Mouse (Mus musculus): ENCODE results near the gene Kank1.

Kank1 gene

DNA sequence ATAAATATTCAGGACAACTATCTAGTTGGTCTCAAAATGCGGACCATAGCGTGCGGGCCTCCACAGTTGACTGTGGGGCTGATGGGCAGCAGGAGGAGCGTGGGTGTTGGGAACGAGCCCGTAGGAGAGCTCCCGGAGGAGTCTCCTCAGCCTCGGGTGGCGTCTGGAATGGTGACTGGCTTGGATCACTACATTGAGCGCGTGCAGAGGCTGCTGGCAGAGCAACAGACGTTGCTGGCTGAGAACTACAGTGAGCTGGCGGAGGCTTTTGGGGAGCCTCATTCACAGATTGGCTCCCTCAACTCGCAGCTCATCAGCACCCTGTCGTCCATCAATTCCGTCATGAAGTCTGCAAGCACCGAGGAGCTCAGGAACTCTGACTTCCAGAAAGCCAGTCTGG lies 174.6 kb downstream of the Kank1 start:
- peaks cover 33% of the 10 kb centered on the region for H3K4me1 ChIP-seq (replicated peaks; ENCODE audit: low read depth, low read length)
- 0 out of 2 replicates have a peak overlapping the region, but pooled peaks have one; percentile 7 for H3K4me3 ChIP-seq (replicated peaks; ENCODE audit: low read length)

DNA sequence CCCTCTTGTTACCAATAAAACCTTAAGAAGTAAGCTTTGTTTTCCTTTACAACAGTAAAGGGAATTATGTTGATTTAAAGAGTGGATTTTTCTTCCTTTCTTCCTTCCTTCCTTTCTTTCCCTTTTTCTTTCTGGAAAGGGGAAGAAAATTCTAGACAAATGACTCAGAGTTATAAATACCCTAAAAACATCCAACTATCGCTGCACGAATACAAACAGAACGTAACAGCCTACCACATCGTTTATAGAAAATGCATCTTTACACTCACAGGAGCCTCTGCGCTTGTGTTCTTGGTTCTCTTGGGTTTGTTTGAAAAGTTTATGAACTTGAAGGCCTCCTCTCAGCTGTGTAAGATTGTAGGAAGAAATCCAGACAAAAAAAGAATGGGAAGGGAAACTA lies 178.7 kb downstream of the Kank1 start:
- H3K9me3 ChIP-seq (ENCODE audit: low read length): no peaks in the 10 kb centered on the region
- peaks cover 13% of the 10 kb centered on the region for H3K4me1 ChIP-seq (replicated peaks; ENCODE audit: low read depth, low read length)
- H3K27me3 ChIP-seq (ENCODE audit: insufficient read depth, low read length): peaks cover 12% of the 10 kb centered on the region; the same call in 1 of the 2 replicates
- no peak overlapping the region for H3K4me3 ChIP-seq (replicated peaks; ENCODE audit: low read length)
- H3K36me3 ChIP-seq (ENCODE audit: insufficient read depth, low read length): peaks cover 15% of the 10 kb centered on the region
- TF ChIP-seq CTCF (conservative IDR thresholded peaks at IDR 0.05; ENCODE audit: low read length) (no peak), NANOG (IDR thresholded peaks at IDR 0.05; ENCODE audit: borderline replicate concordance, low read length) (no peak), POU5F1 (IDR thresholded peaks at IDR 0.05; ENCODE audit: borderline replicate concordance, low read length) (no peak)

More for the DNA sequence above, 174.6 kb downstream of the Kank1 start:
- peaks cover 27% of the 10 kb centered on the region for H3K36me3 ChIP-seq (ENCODE audit: insufficient read depth, low read length)
- no peak for TF ChIP-seq NANOG (IDR thresholded peaks at IDR 0.05; ENCODE audit: borderline replicate concordance, low read length)
- TF ChIP-seq CTCF (conservative IDR thresholded peaks at IDR 0.05; ENCODE audit: low read length): no peak
- no peak for TF ChIP-seq POU5F1 (IDR thresholded peaks at IDR 0.05; ENCODE audit: borderline replicate concordance, low read length)
- peaks cover 34% of the 10 kb centered on the region for H3K27me3 ChIP-seq (ENCODE audit: insufficient read depth, low read length)
- no peaks in the 10 kb centered on the region for H3K9me3 ChIP-seq (ENCODE audit: low read length)

DNA sequence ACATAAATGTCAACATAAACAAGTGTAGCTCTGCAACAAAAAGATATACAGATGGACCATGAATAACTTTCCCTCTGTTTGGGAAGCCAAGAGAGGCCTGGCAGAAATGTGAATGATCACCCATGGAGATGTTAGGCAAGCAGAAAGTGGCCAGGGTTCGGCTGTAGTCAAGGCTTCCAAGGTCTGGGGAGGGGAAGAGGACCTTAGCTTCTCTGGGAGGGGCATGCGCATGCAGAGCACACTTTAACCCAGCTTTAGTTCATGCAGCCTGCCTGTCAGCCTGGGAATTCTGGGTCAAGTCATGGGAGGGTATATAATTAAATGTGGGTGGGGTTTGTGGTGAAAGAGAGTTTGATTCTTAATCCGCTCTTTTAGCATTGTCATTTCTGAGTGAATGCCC lies 180.9 kb downstream of the Kank1 start:
- no peaks in the 10 kb centered on the region for H3K9me3 ChIP-seq (ENCODE audit: low read length)
- H3K27me3 ChIP-seq (ENCODE audit: insufficient read depth, low read length): no peaks in the 10 kb centered on the region
- no peak overlapping the region for H3K4me3 ChIP-seq (replicated peaks; ENCODE audit: low read length)
- peaks cover 3% of the 10 kb centered on the region; the same call in 1 of the 2 replicates for H3K4me1 ChIP-seq (replicated peaks; ENCODE audit: low read depth, low read length)
- H3K36me3 ChIP-seq (ENCODE audit: insufficient read depth, low read length): no peaks in the 10 kb centered on the region
- no peak for TF ChIP-seq NANOG (IDR thresholded peaks at IDR 0.05; ENCODE audit: borderline replicate concordance, low read length)
- TF ChIP-seq POU5F1 (IDR thresholded peaks at IDR 0.05; ENCODE audit: borderline replicate concordance, low read length): no peak
- TF ChIP-seq CTCF (conservative IDR thresholded peaks at IDR 0.05; ENCODE audit: low read length): no peak

DNA sequence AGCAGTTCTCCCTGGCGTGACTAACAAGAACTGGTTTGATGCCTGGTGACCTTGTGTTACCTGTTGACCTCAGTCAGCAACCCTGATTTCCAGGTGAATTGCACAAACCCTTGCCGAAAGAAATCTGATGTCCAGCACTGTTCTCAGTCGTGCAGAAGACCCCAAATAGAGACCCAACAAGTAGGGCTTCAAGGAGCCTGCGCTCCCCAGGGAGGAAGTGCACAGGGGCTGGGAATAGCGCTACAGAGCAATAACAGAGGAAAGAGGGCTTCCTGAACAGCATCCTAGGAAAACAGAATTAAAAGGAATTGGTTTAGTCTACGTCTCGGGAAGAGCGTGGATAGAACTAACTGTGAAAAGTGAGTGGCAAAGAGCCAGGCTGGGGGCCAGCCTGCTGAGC lies 183.2 kb downstream of the Kank1 start:
- H3K4me3 ChIP-seq (replicated peaks; ENCODE audit: low read length): no peak overlapping the region
- H3K4me1 ChIP-seq (replicated peaks; ENCODE audit: low read depth, low read length): peaks cover 3% of the 10 kb centered on the region; the same call in 1 of the 2 replicates
- no peaks in the 10 kb centered on the region for H3K9me3 ChIP-seq (ENCODE audit: low read length)
- TF ChIP-seq POU5F1 (IDR thresholded peaks at IDR 0.05; ENCODE audit: borderline replicate concordance, low read length): no peak
- no peak for TF ChIP-seq NANOG (IDR thresholded peaks at IDR 0.05; ENCODE audit: borderline replicate concordance, low read length)
- TF ChIP-seq CTCF (conservative IDR thresholded peaks at IDR 0.05; ENCODE audit: low read length): no peak
- no peaks in the 10 kb centered on the region for H3K36me3 ChIP-seq (ENCODE audit: insufficient read depth, low read length)
- no peaks in the 10 kb centered on the region for H3K27me3 ChIP-seq (ENCODE audit: insufficient read depth, low read length)

DNA sequence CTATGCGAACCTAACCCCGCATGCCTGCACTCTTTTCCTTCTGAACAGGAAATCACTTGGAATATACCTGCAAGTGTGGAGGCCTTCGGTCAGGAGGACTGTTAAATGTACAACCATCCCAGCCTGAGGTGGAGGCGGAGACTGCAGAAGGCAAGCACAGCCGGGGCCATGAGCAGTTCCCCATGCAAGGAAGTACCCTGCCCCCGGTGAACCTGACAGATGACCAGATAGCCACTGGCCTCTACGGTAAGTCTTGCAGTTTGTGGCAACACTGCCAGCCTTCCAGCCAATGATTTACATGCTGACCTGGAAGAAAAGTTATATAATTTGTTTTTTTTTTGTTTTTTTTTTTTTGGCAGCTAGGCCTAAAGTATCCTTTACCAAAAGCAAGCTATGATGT lies 185.3 kb downstream of the Kank1 start:
- H3K36me3 ChIP-seq (ENCODE audit: insufficient read depth, low read length): 0 out of 2 replicates have a peak, but pooled peaks cover 6% of the 10 kb centered on the region
- no peak overlapping the region for H3K4me3 ChIP-seq (replicated peaks; ENCODE audit: low read length)
- no peaks in the 10 kb centered on the region for H3K27me3 ChIP-seq (ENCODE audit: insufficient read depth, low read length)
- TF ChIP-seq CTCF (conservative IDR thresholded peaks at IDR 0.05; ENCODE audit: low read length): no peak
- TF ChIP-seq POU5F1 (IDR thresholded peaks at IDR 0.05; ENCODE audit: borderline replicate concordance, low read length): no peak
- TF ChIP-seq NANOG (IDR thresholded peaks at IDR 0.05; ENCODE audit: borderline replicate concordance, low read length): no peak
- no peaks in the 10 kb centered on the region for H3K9me3 ChIP-seq (ENCODE audit: low read length)
- H3K4me1 ChIP-seq (replicated peaks; ENCODE audit: low read depth, low read length): peaks cover 3% of the 10 kb centered on the region; the same call in 1 of the 2 replicates

DNA sequence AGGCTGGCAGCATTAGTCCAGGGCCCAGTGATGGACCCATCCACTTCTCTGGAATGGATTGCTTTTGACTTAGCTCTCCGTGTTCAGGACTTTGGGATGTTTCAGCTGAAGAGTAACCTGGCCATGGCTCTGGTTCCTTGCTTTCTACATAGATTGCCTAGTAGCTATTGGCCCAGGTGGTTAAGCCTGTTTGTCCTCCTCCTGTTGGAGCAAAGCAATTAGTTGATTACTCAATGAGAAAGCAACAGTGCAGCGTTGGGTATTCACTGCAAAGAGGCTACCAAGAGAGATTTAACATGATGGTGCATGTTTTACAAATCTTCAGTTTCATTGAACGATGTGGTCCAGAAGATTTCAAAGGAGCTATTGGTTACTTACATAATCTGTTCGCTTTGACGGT lies 186.6 kb downstream of the Kank1 start:
- Histone ChIP-seq H3K36me3 (ENCODE audit: insufficient read depth, low read length) (peaks cover 12% of the 10 kb centered on the region; the same call in 1 of the 2 replicates), H3K9me3 (ENCODE audit: low read length) (no peaks in the 10 kb centered on the region), H3K4me1 (replicated peaks; ENCODE audit: low read depth, low read length) (no peaks in the 10 kb centered on the region), H3K4me3 (replicated peaks; ENCODE audit: low read length) (no peak overlapping the region), H3K27me3 (ENCODE audit: insufficient read depth, low read length) (no peaks in the 10 kb centered on the region)
- TF ChIP-seq NANOG (IDR thresholded peaks at IDR 0.05; ENCODE audit: borderline replicate concordance, low read length) (no peak), POU5F1 (IDR thresholded peaks at IDR 0.05; ENCODE audit: borderline replicate concordance, low read length) (no peak), CTCF (conservative IDR thresholded peaks at IDR 0.05; ENCODE audit: low read length) (no peak)

DNA sequence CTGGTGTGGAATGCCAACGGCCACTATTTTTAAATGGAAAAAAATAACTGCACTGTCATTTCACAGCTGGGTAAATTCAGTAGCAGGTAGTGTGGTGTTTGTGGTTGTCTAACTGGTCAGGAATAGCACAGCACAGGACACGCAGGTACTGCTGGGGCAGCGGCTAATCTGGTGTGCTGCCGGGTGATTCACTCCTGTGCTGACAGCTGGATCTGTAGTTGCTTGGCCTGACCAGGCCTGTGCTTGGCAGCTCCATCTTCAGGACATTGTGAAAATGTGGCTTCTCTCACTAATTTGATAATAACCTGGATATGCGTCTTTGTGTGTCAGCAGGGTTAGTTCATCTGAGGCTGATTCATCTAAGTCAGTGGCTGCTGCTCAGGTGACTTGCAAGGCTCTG lies 189.7 kb downstream of the Kank1 start:
- H3K4me3 ChIP-seq (replicated peaks; ENCODE audit: low read length): no peak overlapping the region
- no peaks in the 10 kb centered on the region for H3K9me3 ChIP-seq (ENCODE audit: low read length)
- TF ChIP-seq NANOG (IDR thresholded peaks at IDR 0.05; ENCODE audit: borderline replicate concordance, low read length): no peak
- TF ChIP-seq POU5F1 (IDR thresholded peaks at IDR 0.05; ENCODE audit: borderline replicate concordance, low read length): no peak
- no peak for TF ChIP-seq CTCF (conservative IDR thresholded peaks at IDR 0.05; ENCODE audit: low read length)
- H3K4me1 ChIP-seq (replicated peaks; ENCODE audit: low read depth, low read length): no peaks in the 10 kb centered on the region; the same call in 1 of the 2 replicates
- no peaks in the 10 kb centered on the region for H3K27me3 ChIP-seq (ENCODE audit: insufficient read depth, low read length)
- peaks cover 16% of the 10 kb centered on the region; the same call in 1 of the 2 replicates for H3K36me3 ChIP-seq (ENCODE audit: insufficient read depth, low read length)

DNA sequence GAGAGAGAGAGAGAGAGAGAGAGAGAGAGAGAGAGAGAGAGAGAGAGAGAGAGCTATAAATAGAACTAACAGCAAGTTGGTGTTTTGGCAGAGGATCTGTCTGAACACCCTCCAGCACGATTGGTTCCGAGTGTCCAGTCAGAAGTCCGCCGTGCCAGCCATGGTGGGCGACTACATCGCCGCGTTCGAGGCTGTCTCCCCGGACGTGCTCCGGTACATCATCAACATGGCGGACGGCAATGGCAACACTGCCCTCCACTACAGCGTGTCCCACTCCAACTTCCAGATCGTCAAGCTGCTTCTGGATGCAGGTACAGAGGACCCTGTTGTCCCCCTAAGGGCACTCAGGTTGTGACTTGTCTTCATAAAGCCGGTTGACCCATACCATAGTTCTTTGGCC lies 191.1 kb downstream of the Kank1 start:
- Histone ChIP-seq H3K36me3 (ENCODE audit: insufficient read depth, low read length) (peaks cover 16% of the 10 kb centered on the region; the same call in 1 of the 2 replicates), H3K4me1 (replicated peaks; ENCODE audit: low read depth, low read length) (no peaks in the 10 kb centered on the region; the same call in 1 of the 2 replicates), H3K9me3 (ENCODE audit: low read length) (no peaks in the 10 kb centered on the region), H3K4me3 (replicated peaks; ENCODE audit: low read length) (no peak overlapping the region), H3K27me3 (ENCODE audit: insufficient read depth, low read length) (no peaks in the 10 kb centered on the region)
- TF ChIP-seq NANOG (IDR thresholded peaks at IDR 0.05; ENCODE audit: borderline replicate concordance, low read length) (no peak), CTCF (conservative IDR thresholded peaks at IDR 0.05; ENCODE audit: low read length) (no peak)
